Mouse (Mus musculus): ENCODE results near the gene Dnajc16.

GRCm38 (mm10) chr4:141811375-141811774 is 20.6 kb upstream of the Dnajc16 start:
- TF ChIP-seq NELFE (IDR thresholded peaks at IDR 0.05; ENCODE audit: low read depth, low read length), result no peak
- no peak for TF ChIP-seq MAX (IDR thresholded peaks at IDR 0.05; ENCODE audit: low read length)
- TF ChIP-seq TBP (IDR thresholded peaks at IDR 0.05; ENCODE audit: low read depth, low read length), result no peak
- no peak for TF ChIP-seq CTCF (IDR thresholded peaks at IDR 0.05 in 2 of 3, conservative IDR thresholded peaks at IDR 0.05 in 1 of 3; ENCODE audit: control insufficient read depth in 1 of 3, insufficient read depth in 1 of 3, low read depth in 2 of 3, low read length in 3 of 3, poor library complexity in 1 of 3, severe bottlenecking in 1 of 3)
- TF ChIP-seq POLR2A (IDR thresholded peaks at IDR 0.05; ENCODE audit: control insufficient read depth in 1 of 2, insufficient read depth in 1 of 2, low read depth in 1 of 2, low read length in 2 of 2, poor library complexity in 1 of 2), result no peak
- TF ChIP-seq GATA1 (IDR thresholded peaks at IDR 0.05; ENCODE audit: low read depth, low read length), result no peak
- TF ChIP-seq MAFK (IDR thresholded peaks at IDR 0.05; ENCODE audit: borderline replicate concordance, low read depth, low read length), result no peak
- no peak for TF ChIP-seq CHD2 (IDR thresholded peaks at IDR 0.05; ENCODE audit: low read length)
- no peak for TF ChIP-seq UBTF (IDR thresholded peaks at IDR 0.05; ENCODE audit: borderline replicate concordance, insufficient read depth, low read depth, low read length)
- no peak for TF ChIP-seq ZNF384 (IDR thresholded peaks at IDR 0.05; ENCODE audit: low read depth, low read length)
- TF ChIP-seq TCF12 (IDR thresholded peaks at IDR 0.05; ENCODE audit: low read depth, low read length), result no peak
- no peak for TF ChIP-seq MEF2A (IDR thresholded peaks at IDR 0.05; ENCODE audit: extremely low read depth, insufficient replicate concordance, low read depth, low read length, poor library complexity, severe bottlenecking)
- TF ChIP-seq USF2 (IDR thresholded peaks at IDR 0.05; ENCODE audit: borderline replicate concordance in 1 of 2, insufficient read depth in 1 of 2, low read depth in 1 of 2, low read length in 2 of 2), result no peak

Data from MEL (cell line).